Mouse (Mus musculus) olfactory bulb, adult 2 months (tissue): ENCODE results near the gene Atp1b3. TPM values are rescaled to one million over a fixed set of nuclear protein-coding genes. Genes with fewer than 3 reads are reported as not detected.

Source experiments
- H3K27ac ChIP-seq: fragments of 200-500 bp; 2 replicates; pipeline ENCODE4 v1.5.1; 2012; ENCODE audit warnings: low read depth, low read length; ENCODE audit not compliant: insufficient read depth
- H3K4me1 ChIP-seq: fragments of 200-500 bp; 2 replicates; pipeline ENCODE4 v1.6.1; 2012; ENCODE audit warnings: low read length; ENCODE audit not compliant: control insufficient read depth, insufficient read depth
- H3K4me3 ChIP-seq: fragments of 200-500 bp; 2 replicates; pipeline ENCODE4 v1.5.1; 2012; ENCODE audit warnings: mild to moderate bottlenecking, low read depth, low read length, moderate library complexity; ENCODE audit not compliant: insufficient read depth
- CTCF ChIP-seq: fragments of 200-500 bp; IDR thresholded peaks from 2 replicates; pipeline ENCODE4 v1.5.1; 2012; ENCODE audit warnings: low read depth, mild to moderate bottlenecking, low read length, moderate library complexity; ENCODE audit not compliant: insufficient read depth
- POLR2A ChIP-seq: fragments of 200-500 bp; IDR thresholded peaks from 2 replicates; pipeline ENCODE4 v1.6.1; 2012; ENCODE audit warnings: mild to moderate bottlenecking, low read depth, low read length, moderate library complexity; ENCODE audit not compliant: insufficient read depth
- WGBS: fragments of 180-500 bp; shearing (Covaris S2); methylation state at CpG from one replicate; pipeline ENCODE4 v1.1.7; 2018; 5-methylcytosine and 5-hydroxymethylcytosine counted together
- polyA plus RNA-seq: library from polyadenylated mRNA; stranded (reverse); fragments of >200 nt; gene quantifications from 2 replicates; pipeline ENCODE4 v1.2.4, GENCODE M21; 2012; ENCODE audit warnings: low replicate concordance; ENCODE audit not compliant: missing spikeins, insufficient read depth, insufficient read length

Gene Atp1b3
- polyA plus RNA-seq, 1 experiment: not detected

- Histone ChIP-seq H3K4me3 (no peak overlapping the region), H3K27ac (no peak overlapping the region), H3K4me1 (peaks cover 4% of the 10 kb centered on the region)
- 86% methylated on average over 5 of the region's 5 CpGs for WGBS
- TF ChIP-seq POLR2A: no peak
- TF ChIP-seq CTCF: no peak
Measured at GRCm38 (mm10) chr9:96348885-96349284, 15.4 kb downstream of the Atp1b3 start.

GRCm38 (mm10) chr9:96345750-96346149, 18.5 kb downstream of the Atp1b3 start:
- no peak overlapping the region for H3K4me3 ChIP-seq
- 95% methylated on average over 3 of the region's 3 CpGs for WGBS
- no peak overlapping the region for H3K27ac ChIP-seq
- no peaks in the 10 kb centered on the region for H3K4me1 ChIP-seq
- no peak for TF ChIP-seq CTCF
- no peak for TF ChIP-seq POLR2A

DNA sequence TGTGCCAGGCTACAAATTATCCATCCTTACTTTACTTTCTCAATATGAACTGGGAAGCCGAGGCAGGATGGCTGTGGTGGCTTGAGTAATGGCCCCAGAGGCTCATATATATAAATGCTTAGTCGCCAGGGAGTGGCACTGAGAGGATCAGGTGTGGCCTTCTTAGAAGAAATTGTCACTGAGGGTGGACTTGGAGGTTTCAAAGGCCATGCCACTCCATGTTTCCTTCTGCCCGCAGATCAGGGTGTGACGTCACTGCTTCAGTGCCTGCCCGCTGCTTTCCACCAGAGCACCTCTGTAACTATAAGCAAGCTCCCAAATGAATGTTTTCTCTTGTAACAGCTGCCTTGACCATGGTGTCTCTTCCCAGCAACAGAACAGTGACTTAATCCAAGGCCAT, 33.1 kb downstream of the Atp1b3 start:
- peaks cover 5% of the 10 kb centered on the region for H3K4me1 ChIP-seq
- no peak overlapping the region for H3K27ac ChIP-seq
- H3K4me3 ChIP-seq: no peak overlapping the region
- no peak for TF ChIP-seq CTCF
- no peak for TF ChIP-seq POLR2A
- 89% methylated on average over 5 of the region's 5 CpGs for WGBS

- Histone ChIP-seq H3K27ac (no peak overlapping the region), H3K4me1 (peaks cover 5% of the 10 kb centered on the region), H3K4me3 (no peak overlapping the region)
- WGBS: 84% methylated on average over 4 of the region's 4 CpGs
- TF ChIP-seq CTCF (no peak), POLR2A (no peak)
Measured at GRCm38 (mm10) chr9:96328226-96328625, 36.0 kb downstream of the Atp1b3 start.

DNA sequence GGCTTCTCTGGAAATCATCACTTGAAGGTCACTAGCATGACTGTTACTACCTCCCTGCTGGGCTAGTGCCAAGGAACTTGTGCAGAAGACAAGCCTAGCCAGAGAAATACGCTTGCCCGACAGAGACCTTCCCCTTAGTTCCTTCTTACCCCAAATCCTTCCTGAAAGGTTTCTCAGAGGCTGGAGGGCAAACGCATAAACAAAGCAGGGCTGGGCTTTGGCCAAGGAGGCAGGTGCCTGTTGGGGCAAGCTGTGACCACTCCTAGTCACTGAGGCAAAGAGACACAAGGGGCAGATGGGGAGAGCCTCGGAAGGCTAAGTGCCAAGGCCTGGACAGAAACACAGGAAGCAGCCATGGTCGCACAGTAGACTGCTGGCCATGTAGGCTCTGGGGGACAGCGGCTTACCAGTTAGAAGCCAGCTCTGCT, 37.7 kb downstream of the Atp1b3 start:
- 33% methylated on average over 6 of the region's 6 CpGs for WGBS
- TF ChIP-seq POLR2A: no peak
- no peak for TF ChIP-seq CTCF
- H3K4me1 ChIP-seq: peaks cover 5% of the 10 kb centered on the region
- no peak overlapping the region for H3K4me3 ChIP-seq
- H3K27ac ChIP-seq: no peak overlapping the region

DNA sequence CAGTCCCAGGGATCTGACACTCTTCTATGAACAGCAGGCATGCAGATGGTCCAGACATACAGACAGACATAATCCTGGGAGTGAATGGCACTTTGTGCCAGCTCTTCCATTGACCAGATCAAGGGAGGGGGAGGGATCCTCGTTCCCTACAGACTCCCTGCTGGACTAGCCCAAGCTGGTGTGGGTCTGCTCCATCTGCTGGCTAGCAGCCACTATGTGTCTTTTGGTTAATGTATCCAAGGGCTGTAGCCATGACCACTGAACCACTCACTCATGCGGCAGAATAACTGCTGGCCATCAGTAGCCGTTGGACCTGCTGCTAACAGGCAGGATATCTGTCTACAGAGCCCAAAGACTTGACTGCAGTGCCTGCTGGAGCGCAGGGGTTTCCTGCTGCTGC, 39.7 kb downstream of the Atp1b3 start:
- WGBS: 42% methylated on average over 4 of the region's 4 CpGs
- Histone ChIP-seq H3K27ac (no peak overlapping the region), H3K4me3 (no peak overlapping the region), H3K4me1 (peaks cover 5% of the 10 kb centered on the region)
- no peak for TF ChIP-seq POLR2A
- no peak for TF ChIP-seq CTCF

DNA sequence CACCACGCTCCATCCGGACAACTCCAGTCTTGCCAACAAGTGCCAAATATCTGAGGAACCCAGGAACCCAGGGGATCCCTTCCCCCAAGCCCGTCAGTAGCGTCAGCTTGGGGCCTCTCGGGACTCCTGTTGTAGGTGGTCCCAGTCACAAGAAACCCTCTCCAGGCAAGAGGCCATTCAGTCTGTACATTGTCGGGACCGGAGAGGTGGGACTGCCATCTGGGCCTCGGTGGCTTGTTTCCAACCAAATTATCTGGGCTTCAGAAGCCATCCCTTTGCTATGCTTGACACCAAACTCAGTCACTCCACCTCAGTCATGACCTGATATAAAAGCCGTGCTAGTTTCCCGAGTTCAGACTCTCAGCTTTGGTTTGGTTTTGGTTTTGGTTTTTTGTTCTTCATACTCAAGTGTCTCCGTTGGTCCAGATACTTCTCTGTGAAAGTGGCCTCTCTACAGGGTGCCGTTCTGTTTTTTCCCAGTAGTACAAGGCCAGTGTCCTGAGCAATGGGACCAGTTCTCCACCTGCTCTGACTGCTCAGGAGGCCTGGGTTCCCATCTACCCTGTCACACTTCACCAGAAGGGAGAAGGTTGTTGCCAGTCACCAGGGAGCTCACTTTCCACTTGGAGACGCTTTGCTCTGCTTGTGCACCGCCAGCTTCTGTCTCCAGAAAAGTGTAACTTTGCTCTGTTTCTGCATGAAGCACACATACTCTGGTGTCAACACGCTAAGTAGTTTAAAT, 41.7 kb downstream of the Atp1b3 start:
- Histone ChIP-seq H3K4me1 (peaks cover 5% of the 10 kb centered on the region), H3K27ac (no peak overlapping the region), H3K4me3 (no peak overlapping the region)
- TF ChIP-seq CTCF (no peak), POLR2A (no peak)
- 86% methylated on average over 15 of the region's 15 CpGs for WGBS

GRCm38 (mm10) chr9:96320551-96320980, 43.7 kb downstream of the Atp1b3 start:
- Histone ChIP-seq H3K4me1 (no peaks in the 10 kb centered on the region), H3K4me3 (no peak overlapping the region), H3K27ac (no peak overlapping the region)
- WGBS: 78% methylated on average over 6 of the region's 6 CpGs
- TF ChIP-seq POLR2A (no peak), CTCF (no peak)

DNA sequence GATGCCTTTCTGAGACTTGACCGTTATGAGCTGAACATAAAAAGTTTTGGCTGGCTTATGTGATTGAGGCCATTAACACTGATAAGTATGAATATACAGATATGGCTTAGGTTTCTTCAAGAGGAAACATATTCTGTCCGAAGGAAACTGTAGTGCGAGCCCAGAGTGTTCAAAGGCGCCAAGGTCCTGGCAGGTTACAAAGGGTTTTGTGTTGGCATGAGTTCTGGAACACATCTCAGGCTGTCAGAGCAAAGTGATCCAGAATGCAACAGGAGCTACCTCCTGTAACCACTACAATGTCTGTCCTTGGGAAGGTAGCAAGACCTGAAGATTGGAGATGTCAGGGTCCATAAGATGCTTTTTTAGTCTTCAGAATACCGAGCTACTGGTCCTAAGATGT, 44.9 kb downstream of the Atp1b3 start:
- Histone ChIP-seq H3K4me1 (no peaks in the 10 kb centered on the region), H3K27ac (no peak overlapping the region), H3K4me3 (no peak overlapping the region)
- TF ChIP-seq POLR2A (no peak), CTCF (no peak)
- WGBS: 84% methylated on average over 5 of the region's 5 CpGs

- TF ChIP-seq POLR2A: no peak
- TF ChIP-seq CTCF: no peak
Measured at GRCm38 (mm10) chr9:96312074-96312473, 52.2 kb downstream of the Atp1b3 start.

More at GRCm38 (mm10) chr9:96312074-96312473, 52.2 kb downstream of the Atp1b3 start:
- Histone ChIP-seq H3K27ac (no peak overlapping the region), H3K4me3 (no peak overlapping the region), H3K4me1 (no peaks in the 10 kb centered on the region)
- WGBS: 97% methylated on average over 3 of the region's 3 CpGs
